Mouse (Mus musculus): ENCODE data around the gene 9530002B09Rik. TPM values are rescaled to one million over a fixed set of nuclear protein-coding genes. Genes with fewer than 3 reads are reported as not detected.

The 9530002B09Rik gene
- polyA plus RNA-seq (2012; rRNA removed): not detected in 2 replicates

DNA sequence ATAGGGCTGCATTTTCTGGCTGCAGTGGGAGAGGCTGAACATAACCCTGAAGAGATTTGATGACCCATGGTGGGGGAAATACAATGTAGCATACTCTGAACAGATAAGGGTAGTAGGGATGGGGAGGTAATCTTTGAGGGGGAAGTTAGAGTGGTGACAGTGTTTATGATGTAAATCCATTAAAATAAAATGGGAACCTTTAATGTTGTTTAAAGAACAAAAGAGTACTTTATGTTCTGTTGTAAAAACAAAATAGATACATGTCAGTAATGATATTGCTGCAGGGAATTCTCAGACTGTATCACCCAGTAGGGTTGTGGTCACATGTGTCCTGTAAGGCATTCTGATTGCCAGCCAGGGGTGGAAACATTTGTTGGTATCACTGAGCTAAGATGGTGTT lies at the start of gene 9530002B09Rik:
Gene 9530002B09Rik, plus strand, starts transcription at position 301 of the 400 bp plus-strand sequence.
- Histone ChIP-seq H3K4me1 (ENCODE audit: control insufficient read depth, insufficient read depth, low read length) (no peaks in the 10 kb centered on the region), H3K4me3 (replicated peaks; ENCODE audit: extremely low read depth, low read depth, low read length) (no peak within 1 kb of the TSS)
- TF ChIP-seq POLR2A (IDR thresholded peaks at IDR 0.05; ENCODE audit: borderline replicate concordance, extremely low read depth, low read depth, low read length): no peak
- TF ChIP-seq CTCF (IDR thresholded peaks at IDR 0.05; ENCODE audit: insufficient read depth, low read length): no peak
- DNase-seq: no peak

Other genes with a start within 250 kb of the 9530002B09Rik start
- 35.2 and 43.6 TPM in 2 replicates for gene Ppt1, start 147.0 kb downstream of the 9530002B09Rik start, polyA plus RNA-seq (2012; rRNA removed)
- gene Cap1, start 196.8 kb downstream of the 9530002B09Rik start, polyA plus RNA-seq (2012; rRNA removed): 101 and 124 TPM in 2 replicates